Mouse (Mus musculus): ENCODE results near the gene Tmprss3. TPM values are rescaled to one million over a fixed set of nuclear protein-coding genes. Genes with fewer than 3 reads are reported as not detected.

Gene Tmprss3
- polyA plus RNA-seq, 1 experiment from 2014 or later: not detected

DNA sequence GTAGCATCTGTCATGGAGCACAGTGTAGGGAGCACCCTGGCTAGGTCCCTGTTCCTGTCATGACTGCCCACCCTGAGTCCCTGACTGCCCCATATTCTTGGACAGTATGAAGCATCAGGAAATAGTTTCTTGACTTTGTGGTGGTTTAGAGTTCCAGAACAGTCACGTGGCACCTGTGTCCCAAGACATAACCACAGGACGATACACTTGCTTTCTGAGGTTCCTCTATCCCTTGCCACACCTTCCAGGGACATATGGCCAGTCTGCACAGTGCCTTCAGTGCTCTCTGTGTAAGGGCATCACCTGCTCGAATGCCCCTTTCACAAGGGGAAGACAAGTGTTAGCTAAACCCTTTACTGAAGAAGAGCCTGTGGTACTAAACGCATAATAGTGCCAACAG lies 17.3 kb downstream of the Tmprss3 start:
- no peaks in the 10 kb centered on the region for H3K27me3 ChIP-seq (ENCODE audit: insufficient read depth, low read length)
- 88% methylated on average over 4 of the region's 4 CpGs for WGBS
- no peak overlapping the region for H3K4me2 ChIP-seq (replicated peaks; ENCODE audit: low read depth, low read length)
- ATAC-seq (ENCODE audit: low FRiP score, low TSS enrichment): no peak
- H3K4me1 ChIP-seq (ENCODE audit: insufficient read depth, low read length): no peaks in the 10 kb centered on the region
- no peak overlapping the region for H3K4me3 ChIP-seq (ENCODE audit: low read length)
- H3K36me3 ChIP-seq (ENCODE audit: insufficient read depth, low read length): no peaks in the 10 kb centered on the region
- H3K9ac ChIP-seq (replicated peaks; ENCODE audit: low read length): no peak overlapping the region
- H3K27ac ChIP-seq (ENCODE audit: low read length): no peak overlapping the region
- no peaks in the 10 kb centered on the region for H3K9me3 ChIP-seq (ENCODE audit: low read length)

DNA sequence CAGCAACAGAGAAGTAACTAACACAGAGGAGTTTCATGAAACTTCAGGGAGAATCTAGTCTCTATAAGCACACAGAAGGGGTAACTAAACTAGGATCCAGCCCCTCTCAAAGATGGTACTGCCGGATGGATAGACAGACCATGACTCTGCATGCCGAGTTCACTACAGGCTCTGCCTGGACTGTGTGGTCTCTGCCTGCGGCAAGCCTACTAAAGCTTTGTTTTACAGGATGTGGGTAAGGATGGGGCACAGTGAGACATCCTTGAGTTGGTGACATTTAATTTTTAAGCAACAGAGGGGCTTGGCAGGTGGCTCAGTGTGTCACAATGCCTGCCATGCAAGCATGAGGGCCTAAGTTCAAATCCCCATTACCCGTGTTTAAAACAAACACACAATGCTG lies 22.5 kb downstream of the Tmprss3 start:
- WGBS: 86% methylated on average over 4 of the region's 4 CpGs
- Histone ChIP-seq H3K27me3 (ENCODE audit: insufficient read depth, low read length) (no peaks in the 10 kb centered on the region), H3K4me2 (replicated peaks; ENCODE audit: low read depth, low read length) (no peak overlapping the region), H3K9ac (replicated peaks; ENCODE audit: low read length) (no peak overlapping the region), H3K36me3 (ENCODE audit: insufficient read depth, low read length) (no peaks in the 10 kb centered on the region), H3K4me1 (ENCODE audit: insufficient read depth, low read length) (no peaks in the 10 kb centered on the region), H3K4me3 (ENCODE audit: low read length) (no peak overlapping the region), H3K9me3 (ENCODE audit: low read length) (no peaks in the 10 kb centered on the region), H3K27ac (ENCODE audit: low read length) (no peak overlapping the region)
- ATAC-seq (ENCODE audit: low FRiP score, low TSS enrichment): no peak

DNA sequence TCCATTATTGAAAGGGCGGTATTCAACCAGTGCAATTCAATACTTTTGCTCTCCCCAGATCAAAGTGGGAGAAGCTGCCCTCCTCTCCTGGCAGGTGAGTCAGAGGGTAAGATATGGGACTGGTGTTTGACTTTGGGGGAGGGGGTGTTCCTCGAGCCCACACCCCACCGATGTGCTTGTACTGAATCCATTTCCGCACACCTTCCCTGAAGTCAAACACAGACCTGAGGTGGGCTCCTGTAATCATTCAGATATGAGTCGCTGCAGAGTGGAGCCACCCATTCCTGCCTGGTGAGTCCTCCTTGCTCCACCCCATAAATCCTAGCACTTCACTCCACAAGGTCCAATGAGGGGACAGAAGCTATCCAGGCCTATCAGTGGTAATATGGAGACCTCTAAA lies 29.0 kb downstream of the Tmprss3 start:
- H3K27me3 ChIP-seq (ENCODE audit: insufficient read depth, low read length): no peaks in the 10 kb centered on the region
- no peak overlapping the region for H3K9ac ChIP-seq (replicated peaks; ENCODE audit: low read length)
- no peak overlapping the region for H3K4me2 ChIP-seq (replicated peaks; ENCODE audit: low read depth, low read length)
- H3K27ac ChIP-seq (ENCODE audit: low read length): no peak overlapping the region
- H3K4me3 ChIP-seq (ENCODE audit: low read length): no peak overlapping the region
- no peaks in the 10 kb centered on the region for H3K9me3 ChIP-seq (ENCODE audit: low read length)
- WGBS: 76% methylated on average over 5 of the region's 5 CpGs
- H3K36me3 ChIP-seq (ENCODE audit: insufficient read depth, low read length): no peaks in the 10 kb centered on the region
- no peaks in the 10 kb centered on the region for H3K4me1 ChIP-seq (ENCODE audit: insufficient read depth, low read length)
- ATAC-seq (ENCODE audit: low FRiP score, low TSS enrichment): no peak

DNA sequence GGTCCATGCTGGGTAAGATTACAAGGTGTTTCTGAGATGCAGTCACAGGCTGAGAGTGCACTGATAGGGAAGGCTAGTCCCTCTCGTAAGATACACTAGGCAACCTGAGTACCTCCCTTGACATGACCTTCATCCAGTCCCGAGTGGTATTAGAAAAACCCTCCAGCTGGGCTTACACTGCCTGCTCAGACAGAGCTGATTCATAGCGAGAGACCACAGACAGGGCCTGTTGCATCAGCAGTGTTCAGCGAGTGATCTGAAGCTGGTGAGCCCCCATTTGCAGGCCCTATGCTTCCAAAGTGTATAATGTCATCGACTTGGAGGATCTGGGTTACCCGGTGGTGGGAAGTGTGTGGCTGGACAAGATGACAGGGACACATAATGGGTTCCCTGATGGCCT lies 33.6 kb downstream of the Tmprss3 start, which contains the start of gene Tff1:
Gene Tff1 (minus strand): TSS at position 151 of the 400 bp plus-strand sequence.
- H3K9me3 ChIP-seq (ENCODE audit: low read length): no peaks in the 10 kb centered on the region
- ATAC-seq (ENCODE audit: low FRiP score, low TSS enrichment): no peak
- no peaks in the 10 kb centered on the region for H3K27me3 ChIP-seq (ENCODE audit: insufficient read depth, low read length)
- WGBS: 85% methylated on average over 6 of the region's 6 CpGs
- no peaks in the 10 kb centered on the region for H3K36me3 ChIP-seq (ENCODE audit: insufficient read depth, low read length)
- H3K9ac ChIP-seq (replicated peaks; ENCODE audit: low read length): no peak within 1 kb of the TSS
- H3K4me3 ChIP-seq (ENCODE audit: low read length): no peak within 1 kb of the TSS
- no peaks in the 10 kb centered on the region for H3K4me1 ChIP-seq (ENCODE audit: insufficient read depth, low read length)
- no peak within 1 kb of the TSS for H3K27ac ChIP-seq (ENCODE audit: low read length)
- no peak within 1 kb of the TSS for H3K4me2 ChIP-seq (replicated peaks; ENCODE audit: low read depth, low read length)

DNA sequence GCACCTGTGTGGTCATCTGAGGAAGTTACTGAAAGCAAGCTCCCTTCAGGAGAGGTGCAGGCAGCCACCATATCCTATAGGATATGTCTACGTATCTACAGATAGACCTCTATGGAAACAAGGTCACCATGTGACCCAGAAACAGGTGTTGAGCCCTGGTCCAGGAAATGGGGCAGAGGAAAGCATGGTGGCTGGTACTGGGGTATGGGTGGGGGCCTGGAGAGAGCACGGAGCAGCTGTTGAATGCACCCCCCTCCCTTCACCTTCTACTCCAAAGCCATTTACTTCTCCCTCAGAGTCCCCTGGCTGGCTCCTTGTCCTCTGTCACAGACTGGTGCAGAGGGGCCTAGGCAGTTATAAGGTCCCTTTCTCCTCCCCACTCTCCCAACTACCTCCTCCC lies 35.0 kb downstream of the Tmprss3 start:
- no peaks in the 10 kb centered on the region for H3K9me3 ChIP-seq (ENCODE audit: low read length)
- no peak overlapping the region for H3K4me3 ChIP-seq (ENCODE audit: low read length)
- H3K4me1 ChIP-seq (ENCODE audit: insufficient read depth, low read length): no peaks in the 10 kb centered on the region
- H3K27ac ChIP-seq (ENCODE audit: low read length): no peak overlapping the region
- no peaks in the 10 kb centered on the region for H3K27me3 ChIP-seq (ENCODE audit: insufficient read depth, low read length)
- H3K9ac ChIP-seq (replicated peaks; ENCODE audit: low read length): no peak overlapping the region
- no peak for ATAC-seq (ENCODE audit: low FRiP score, low TSS enrichment)
- H3K4me2 ChIP-seq (replicated peaks; ENCODE audit: low read depth, low read length): no peak overlapping the region
- WGBS: 71% methylated on average over 2 of the region's 2 CpGs
- no peaks in the 10 kb centered on the region for H3K36me3 ChIP-seq (ENCODE audit: insufficient read depth, low read length)

DNA sequence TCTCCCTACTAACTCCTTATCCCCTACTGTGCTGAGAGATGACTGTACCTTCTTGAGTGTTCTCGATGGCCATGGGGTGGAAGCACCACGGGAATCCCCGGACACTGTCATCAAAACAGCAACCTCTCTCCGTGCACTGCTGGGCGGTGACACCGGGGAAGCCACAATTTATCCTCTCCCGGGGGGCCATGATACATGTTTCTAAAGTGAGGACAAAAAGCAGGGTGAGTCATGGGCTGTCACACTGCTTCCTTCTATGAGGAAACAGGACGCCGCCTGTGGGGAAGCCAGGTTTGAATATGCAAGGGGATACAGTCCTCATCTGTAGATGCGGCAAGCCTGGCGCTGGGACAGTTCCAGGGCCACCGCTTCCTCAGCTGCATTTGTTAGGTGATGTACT lies 36.2 kb downstream of the Tmprss3 start:
- H3K27ac ChIP-seq (ENCODE audit: low read length): no peak overlapping the region
- H3K4me3 ChIP-seq (ENCODE audit: low read length): no peak overlapping the region
- H3K4me1 ChIP-seq (ENCODE audit: insufficient read depth, low read length): no peaks in the 10 kb centered on the region
- H3K36me3 ChIP-seq (ENCODE audit: insufficient read depth, low read length): no peaks in the 10 kb centered on the region
- H3K27me3 ChIP-seq (ENCODE audit: insufficient read depth, low read length): no peaks in the 10 kb centered on the region
- H3K9ac ChIP-seq (replicated peaks; ENCODE audit: low read length): no peak overlapping the region
- ATAC-seq (ENCODE audit: low FRiP score, low TSS enrichment): no peak
- no peaks in the 10 kb centered on the region for H3K9me3 ChIP-seq (ENCODE audit: low read length)
- no peak overlapping the region for H3K4me2 ChIP-seq (replicated peaks; ENCODE audit: low read depth, low read length)
- 83% methylated on average over 12 of the region's 12 CpGs for WGBS

DNA sequence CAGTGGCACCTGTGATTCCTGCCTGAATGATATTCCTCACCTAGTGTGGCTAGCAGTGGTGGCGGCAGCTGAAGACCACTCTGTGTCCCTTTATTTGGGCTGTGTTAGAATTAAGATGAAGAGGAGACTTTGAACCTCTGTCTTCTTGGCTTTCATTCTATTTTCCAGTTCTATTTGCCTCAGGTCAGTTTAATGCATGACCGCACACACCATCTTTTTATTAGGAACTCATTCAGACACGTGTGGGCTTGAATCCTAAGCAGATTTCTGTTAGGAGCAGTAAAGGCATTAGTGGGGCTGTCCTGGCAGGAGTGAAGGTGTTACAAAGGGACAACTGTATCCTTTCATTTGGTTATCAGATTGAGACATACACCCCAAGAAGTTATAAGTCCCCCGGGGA lies 38.5 kb downstream of the Tmprss3 start:
- Histone ChIP-seq H3K27ac (ENCODE audit: low read length) (no peak overlapping the region; the same call in 1 of the 2 replicates), H3K4me2 (replicated peaks; ENCODE audit: low read depth, low read length) (no peak overlapping the region), H3K27me3 (ENCODE audit: insufficient read depth, low read length) (no peaks in the 10 kb centered on the region), H3K9me3 (ENCODE audit: low read length) (no peaks in the 10 kb centered on the region), H3K4me3 (ENCODE audit: low read length) (no peak overlapping the region), H3K9ac (replicated peaks; ENCODE audit: low read length) (no peak overlapping the region), H3K36me3 (ENCODE audit: insufficient read depth, low read length) (no peaks in the 10 kb centered on the region), H3K4me1 (ENCODE audit: insufficient read depth, low read length) (no peaks in the 10 kb centered on the region)
- 71% methylated on average over 4 of the region's 4 CpGs for WGBS
- ATAC-seq (ENCODE audit: low FRiP score, low TSS enrichment): no peak

DNA sequence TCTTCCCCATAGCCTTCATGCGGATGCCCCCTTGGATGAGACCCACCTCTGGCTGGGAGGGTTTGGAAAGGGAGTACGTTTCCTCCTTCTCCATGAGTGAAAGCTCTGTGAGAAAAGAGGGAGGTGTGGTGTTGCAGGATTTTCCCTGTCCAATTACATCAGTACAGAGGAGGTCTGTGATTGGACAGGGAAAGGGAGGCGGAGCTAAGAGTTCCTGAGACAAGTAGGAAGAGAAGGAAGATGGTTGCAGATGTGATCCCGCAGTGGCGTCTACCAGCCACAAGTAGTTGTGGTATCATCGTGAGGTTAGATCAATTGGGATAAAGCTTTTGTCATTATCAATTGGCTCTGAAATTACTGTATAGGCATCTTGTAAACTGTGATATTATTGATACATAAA lies 40.9 kb downstream of the Tmprss3 start:
- no peak for ATAC-seq (ENCODE audit: low FRiP score, low TSS enrichment)
- no peak overlapping the region for H3K4me2 ChIP-seq (replicated peaks; ENCODE audit: low read depth, low read length)
- no peak overlapping the region for H3K27ac ChIP-seq (ENCODE audit: low read length)
- no peaks in the 10 kb centered on the region for H3K27me3 ChIP-seq (ENCODE audit: insufficient read depth, low read length)
- H3K9ac ChIP-seq (replicated peaks; ENCODE audit: low read length): no peak overlapping the region
- no peaks in the 10 kb centered on the region for H3K9me3 ChIP-seq (ENCODE audit: low read length)
- H3K4me3 ChIP-seq (ENCODE audit: low read length): no peak overlapping the region
- 0 out of 2 replicates have a peak, but pooled peaks cover 5% of the 10 kb centered on the region for H3K4me1 ChIP-seq (ENCODE audit: insufficient read depth, low read length)
- 78% methylated on average over 6 of the region's 6 CpGs for WGBS
- no peaks in the 10 kb centered on the region for H3K36me3 ChIP-seq (ENCODE audit: insufficient read depth, low read length)

DNA sequence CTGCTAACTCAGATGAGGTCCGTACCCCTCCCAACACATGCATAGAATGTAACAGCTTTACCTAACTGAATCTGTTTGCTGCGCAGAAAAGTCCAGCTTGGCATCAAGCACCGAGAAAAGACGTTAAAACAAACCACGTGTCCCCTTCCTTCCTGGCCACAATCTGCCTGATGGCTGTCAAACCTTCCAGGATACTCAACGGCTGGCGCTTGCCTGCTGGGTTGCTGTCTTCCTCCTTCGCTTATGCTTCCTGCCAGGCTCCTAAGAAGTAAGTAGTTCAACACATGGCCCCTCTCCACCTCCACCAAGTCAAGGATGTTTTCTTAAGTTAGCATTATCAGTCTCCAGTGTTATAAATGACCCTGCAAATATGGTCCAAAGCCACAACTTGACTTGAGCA lies 45.0 kb downstream of the Tmprss3 start:
- Histone ChIP-seq H3K9ac (replicated peaks; ENCODE audit: low read length) (no peak overlapping the region), H3K4me2 (replicated peaks; ENCODE audit: low read depth, low read length) (0 out of 2 replicates have a peak overlapping the region, but pooled peaks have one; percentile 1), H3K9me3 (ENCODE audit: low read length) (no peaks in the 10 kb centered on the region), H3K27ac (ENCODE audit: low read length) (no peak overlapping the region), H3K27me3 (ENCODE audit: insufficient read depth, low read length) (no peaks in the 10 kb centered on the region), H3K4me1 (ENCODE audit: insufficient read depth, low read length) (0 out of 2 replicates have a peak, but pooled peaks cover 5% of the 10 kb centered on the region), H3K36me3 (ENCODE audit: insufficient read depth, low read length) (no peaks in the 10 kb centered on the region), H3K4me3 (ENCODE audit: low read length) (no peak overlapping the region)
- 63% methylated on average over 8 of the region's 8 CpGs for WGBS
- ATAC-seq (ENCODE audit: low FRiP score, low TSS enrichment): no peak

DNA sequence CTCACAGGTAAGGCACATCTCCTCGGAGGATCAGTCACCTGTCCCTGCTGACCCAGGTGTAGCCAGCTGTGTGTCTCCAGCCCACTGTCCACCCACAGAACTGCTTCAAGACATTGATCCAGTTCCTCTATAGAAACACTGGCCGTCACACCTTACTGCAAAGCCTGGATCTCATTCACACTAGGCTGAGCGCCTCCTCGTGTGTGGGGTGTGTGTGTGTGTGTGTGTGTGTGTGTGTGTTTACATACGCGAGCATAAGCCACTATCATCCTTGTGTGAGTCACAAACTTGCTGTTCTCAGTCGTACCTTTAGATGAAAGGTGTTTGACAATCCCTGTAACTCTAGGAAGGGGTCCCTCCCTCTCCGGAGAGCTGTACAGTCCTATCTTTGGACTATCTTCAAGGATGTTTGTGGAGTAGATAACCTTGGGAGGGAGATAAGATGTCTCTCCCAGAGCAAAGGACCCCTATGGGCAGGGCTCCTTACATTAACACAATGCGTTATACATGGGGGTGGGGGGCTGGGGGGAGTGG lies 45.7 kb downstream of the Tmprss3 start:
- Histone ChIP-seq H3K36me3 (ENCODE audit: insufficient read depth, low read length) (no peaks in the 10 kb centered on the region), H3K4me3 (ENCODE audit: low read length) (peak overlapping the region; percentile 7; the same call in 1 of the 2 replicates), H3K4me2 (replicated peaks; ENCODE audit: low read depth, low read length) (peak overlapping the region; percentile 33), H3K27ac (ENCODE audit: low read length) (peak overlapping the region; percentile 77), H3K27me3 (ENCODE audit: insufficient read depth, low read length) (no peaks in the 10 kb centered on the region), H3K4me1 (ENCODE audit: insufficient read depth, low read length) (0 out of 2 replicates have a peak, but pooled peaks cover 5% of the 10 kb centered on the region), H3K9me3 (ENCODE audit: low read length) (no peaks in the 10 kb centered on the region), H3K9ac (replicated peaks; ENCODE audit: low read length) (0 out of 2 replicates have a peak overlapping the region, but pooled peaks have one; percentile 40)
- ATAC-seq (ENCODE audit: low FRiP score, low TSS enrichment): no peak; the same call in 1 of the 2 replicates
- 72% methylated on average over 9 of the region's 9 CpGs for WGBS

Measured in kidney, embryonic 16.5 days (tissue).